Mouse (Mus musculus) layer of hippocampus, adult 8-10 months (tissue): ENCODE measurements around the gene Zfp830. TPM values are rescaled to one million over a fixed set of nuclear protein-coding genes. Genes with fewer than 3 reads are reported as not detected.

Experiments used
- total RNA-seq, 4 experiments: library from RNA; stranded (reverse); gene quantifications; 2 replicates each; pipeline ENCODE4 v1.2.4; 2022

Gene Zfp830
- total RNA-seq, 4 experiments from 2014 or later: 11.3 to 15.8 (median 14.8) TPM

Other genes with a start within 250 kb of the Zfp830 start
- gene Cct6b, start within 50 bp of the Zfp830 start, total RNA-seq: under 1 TPM; 0.26 to 0.48 (median 0.39) TPM
- 10 to 100 TPM; 23.9 to 31.5 (median 26.7) TPM for gene Lig3, start 16.8 kb downstream of the Zfp830 start, total RNA-seq
- 10 to 100 TPM; 12.1 to 16.0 (median 14.8) TPM for gene Rffl, start 106.9 kb downstream of the Zfp830 start, total RNA-seq
- gene Rad51d, start 126.3 kb downstream of the Zfp830 start, total RNA-seq: 10 to 100 TPM; 15.1 to 18.6 (median 17.1) TPM
- not detected for gene Fndc8, start 127.8 kb downstream of the Zfp830 start, total RNA-seq
- gene Nle1, start 144.1 kb downstream of the Zfp830 start, total RNA-seq: 10 to 100 TPM; 39.5 to 51.7 (median 46.7) TPM
- gene Unc45b, start 146.2 kb downstream of the Zfp830 start, total RNA-seq: 1 to 10 TPM; 1.2 to 2.6 (median 1.6) TPM
- gene Slfn5, start 187.0 kb downstream of the Zfp830 start, total RNA-seq: 1 to 10 TPM; 4.1 to 6.8 (median 5.0) TPM
- 1 to 10 TPM in 2 of 4 experiments, under 1 TPM in 2; 0.23 to 1.7 (median 0.92) TPM for gene Slfn9, start 227.5 kb downstream of the Zfp830 start, total RNA-seq